Mouse (Mus musculus): ENCODE measurements around the gene Mdm1. TPM values are rescaled to one million over a fixed set of nuclear protein-coding genes. Genes with fewer than 3 reads are reported as not detected.

Mdm1 gene
- polyA plus RNA-seq, 1 experiment from 2014 or later: 56.7 TPM

GRCm38 (mm10) chr10:118130016-118130415 is 11.6 kb upstream of the Mdm1 start:
- H3K9me3 ChIP-seq: no peaks in the 10 kb centered on the region
- no peaks in the 10 kb centered on the region for H3K36me3 ChIP-seq (replicated peaks)
- H3K4me1 ChIP-seq: no peaks in the 10 kb centered on the region
- H3K4me3 ChIP-seq: no peak overlapping the region
- no peak for DNase-seq (ENCODE audit: low spot score)
- peaks cover 26% of the 10 kb centered on the region for H3K27me3 ChIP-seq (replicated peaks; ENCODE audit: low read depth, poor library complexity, severe bottlenecking)
- 52% methylated on average over 2 of the region's 2 CpGs for WGBS
- no peak overlapping the region for H3K27ac ChIP-seq (replicated peaks)

DNA sequence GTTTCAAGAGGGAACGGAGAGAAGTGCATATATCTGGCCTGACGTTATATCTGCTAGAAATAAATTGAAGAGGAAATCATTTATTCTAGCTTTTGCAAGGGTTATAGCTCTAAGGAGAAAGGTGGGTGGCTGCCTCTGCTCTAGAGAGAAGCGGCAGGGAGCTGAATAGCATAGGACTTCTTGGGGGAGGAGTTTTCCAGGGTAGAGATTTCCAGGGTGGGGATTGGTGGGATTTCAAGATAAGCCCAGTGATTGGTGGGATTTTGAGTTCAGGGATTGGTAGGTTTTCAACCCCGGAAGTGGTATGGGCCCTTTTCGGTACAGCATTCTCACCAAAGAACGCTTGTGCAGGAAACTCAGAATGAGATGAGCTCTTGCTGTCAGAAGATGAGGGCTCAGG is 8.6 kb upstream of the Mdm1 start:
- no peak for DNase-seq (ENCODE audit: low spot score)
- Histone ChIP-seq H3K4me3 (peak overlapping the region; percentile 32; the same call in 1 of the 2 replicates), H3K36me3 (replicated peaks) (no peaks in the 10 kb centered on the region), H3K27me3 (replicated peaks; ENCODE audit: low read depth, poor library complexity, severe bottlenecking) (peaks cover 30% of the 10 kb centered on the region), H3K9me3 (no peaks in the 10 kb centered on the region), H3K4me1 (no peaks in the 10 kb centered on the region), H3K27ac (replicated peaks) (no peak overlapping the region)
- 66% methylated on average over 6 of the region's 6 CpGs for WGBS

GRCm38 (mm10) chr10:118138508-118138907 is 3.1 kb upstream of the Mdm1 start:
- no peak for DNase-seq (ENCODE audit: low spot score)
- WGBS: 90% methylated on average over 11 of the region's 11 CpGs
- Histone ChIP-seq H3K9me3 (no peaks in the 10 kb centered on the region), H3K4me1 (peaks cover 11% of the 10 kb centered on the region), H3K27ac (replicated peaks) (no peak overlapping the region), H3K36me3 (replicated peaks) (peaks cover 4% of the 10 kb centered on the region), H3K4me3 (no peak overlapping the region), H3K27me3 (replicated peaks; ENCODE audit: low read depth, poor library complexity, severe bottlenecking) (0 out of 2 replicates have a peak, but pooled peaks cover 4% of the 10 kb centered on the region)

DNA sequence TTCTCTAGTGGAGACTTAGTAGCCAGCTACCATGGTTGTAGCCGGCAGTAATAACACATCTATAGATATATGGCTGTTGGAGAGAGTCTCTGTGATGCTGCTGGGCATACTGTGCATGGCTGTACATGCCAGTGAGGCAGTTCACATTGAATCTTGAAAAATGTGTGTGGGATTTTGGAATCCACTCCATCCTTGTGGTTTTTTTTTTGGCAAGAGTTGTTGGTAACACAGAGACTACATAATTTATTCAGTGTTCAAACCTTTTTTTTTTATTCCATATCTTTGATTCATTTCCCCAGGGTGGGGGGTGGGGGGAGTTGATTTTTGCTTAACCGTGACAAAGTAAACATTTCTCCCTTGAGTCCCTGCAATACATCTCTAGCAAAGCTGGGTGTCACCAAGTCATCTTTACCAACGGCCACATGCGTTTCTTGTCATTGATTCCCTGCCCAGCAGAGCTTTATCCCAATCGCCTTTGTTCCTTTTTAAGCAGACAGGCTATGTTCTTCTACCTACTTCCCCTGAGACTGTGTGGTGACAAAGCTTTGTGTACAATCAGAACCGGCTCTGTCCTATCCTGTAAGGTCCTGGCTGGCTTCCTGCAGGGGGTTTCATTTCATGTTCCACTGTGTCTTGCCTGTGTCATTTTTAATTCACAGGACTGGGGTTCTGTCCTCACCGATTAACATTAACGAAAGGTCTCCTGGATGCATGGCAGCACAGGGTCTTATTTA is 1.6 kb upstream of the Mdm1 start:
- no peaks in the 10 kb centered on the region for H3K9me3 ChIP-seq
- 85% methylated on average over 8 of the region's 8 CpGs for WGBS
- 0 out of 2 replicates have a peak, but pooled peaks cover 4% of the 10 kb centered on the region for H3K27me3 ChIP-seq (replicated peaks; ENCODE audit: low read depth, poor library complexity, severe bottlenecking)
- peaks cover 12% of the 10 kb centered on the region for H3K4me1 ChIP-seq
- H3K27ac ChIP-seq (replicated peaks): no peak overlapping the region
- H3K4me3 ChIP-seq: no peak overlapping the region
- peaks cover 18% of the 10 kb centered on the region for H3K36me3 ChIP-seq (replicated peaks)
- no peak for DNase-seq (ENCODE audit: low spot score)

DNA sequence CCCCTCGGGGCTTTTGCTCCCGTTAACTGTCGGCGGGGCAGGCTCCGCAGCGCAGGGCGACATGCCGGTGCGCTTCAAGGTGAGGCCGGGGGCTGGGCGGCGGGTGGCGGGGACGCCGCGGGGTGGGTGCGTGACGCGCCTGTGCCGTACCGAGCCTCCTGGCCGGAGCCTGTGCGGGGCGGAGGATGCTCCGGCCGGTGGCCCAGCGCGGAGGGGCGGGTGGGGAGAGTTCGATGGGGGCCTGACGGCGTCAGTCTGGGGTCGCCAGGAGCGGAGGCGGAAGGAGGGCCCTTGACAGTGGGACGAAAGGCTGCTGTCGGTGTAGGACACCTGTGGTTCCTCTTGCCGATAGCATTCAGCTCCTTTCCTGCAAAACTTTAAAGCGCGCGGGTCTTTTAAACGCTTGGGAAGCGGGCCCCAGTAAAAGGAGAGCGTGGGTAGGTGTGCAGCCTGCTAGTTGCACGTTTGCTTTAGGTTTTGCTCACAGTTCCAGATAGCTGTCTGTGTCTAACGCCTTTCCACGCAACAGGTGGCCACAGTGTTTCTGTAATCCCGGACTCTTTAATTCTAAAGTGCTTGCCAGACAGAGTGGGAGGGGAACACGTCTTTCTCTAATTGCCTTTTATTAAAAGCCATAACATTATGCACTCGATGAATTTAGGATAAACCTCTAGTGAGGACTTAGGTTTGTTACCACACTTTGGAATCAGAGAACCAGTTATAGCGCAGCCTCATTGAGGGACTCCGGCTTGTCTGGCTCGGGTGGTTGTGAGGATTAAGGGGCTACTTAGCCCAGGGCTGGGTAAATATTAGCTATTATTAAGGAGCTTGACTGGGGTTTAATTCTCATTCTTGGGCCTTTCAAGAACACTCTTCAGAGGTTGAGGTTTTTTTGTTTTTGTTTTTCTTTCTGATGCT is 532 bp downstream of the Mdm1 start:
- no peaks in the 10 kb centered on the region for H3K9me3 ChIP-seq
- peaks cover 17% of the 10 kb centered on the region for H3K4me1 ChIP-seq
- peak overlapping the region; percentile 89 for H3K27ac ChIP-seq (replicated peaks)
- peak overlapping the region; percentile 94 for H3K4me3 ChIP-seq
- no peaks in the 10 kb centered on the region for H3K27me3 ChIP-seq (replicated peaks; ENCODE audit: low read depth, poor library complexity, severe bottlenecking)
- H3K36me3 ChIP-seq (replicated peaks): peaks cover 39% of the 10 kb centered on the region
- DNase-seq (ENCODE audit: low spot score): no peak
- WGBS: 2% methylated on average over 53 of the region's 53 CpGs

GRCm38 (mm10) chr10:118149381-118149780 is 7.8 kb downstream of the Mdm1 start:
- 84% methylated on average over 5 of the region's 5 CpGs for WGBS
- H3K27ac ChIP-seq (replicated peaks): no peak overlapping the region
- H3K36me3 ChIP-seq (replicated peaks): peaks cover 87% of the 10 kb centered on the region
- H3K4me1 ChIP-seq: 0 out of 2 replicates have a peak, but pooled peaks cover 4% of the 10 kb centered on the region
- no peaks in the 10 kb centered on the region for H3K9me3 ChIP-seq
- no peak overlapping the region for H3K4me3 ChIP-seq
- no peak for DNase-seq (ENCODE audit: low spot score)
- H3K27me3 ChIP-seq (replicated peaks; ENCODE audit: low read depth, poor library complexity, severe bottlenecking): no peaks in the 10 kb centered on the region

- no peak overlapping the region for H3K4me3 ChIP-seq
- 85% methylated on average over 9 of the region's 9 CpGs for WGBS
- no peaks in the 10 kb centered on the region for H3K9me3 ChIP-seq
- H3K36me3 ChIP-seq (replicated peaks): peaks cover 86% of the 10 kb centered on the region
- H3K4me1 ChIP-seq: no peaks in the 10 kb centered on the region
- no peaks in the 10 kb centered on the region for H3K27me3 ChIP-seq (replicated peaks; ENCODE audit: low read depth, poor library complexity, severe bottlenecking)
- no peak for DNase-seq (ENCODE audit: low spot score)
- no peak overlapping the region for H3K27ac ChIP-seq (replicated peaks)
Measured at GRCm38 (mm10) chr10:118150866-118151265, 9.3 kb downstream of the Mdm1 start.

- H3K4me3 ChIP-seq: no peak overlapping the region
- no peaks in the 10 kb centered on the region; the same call in 1 of the 2 replicates for H3K9me3 ChIP-seq
- peaks cover 83% of the 10 kb centered on the region for H3K36me3 ChIP-seq (replicated peaks)
- DNase-seq (ENCODE audit: low spot score): no peak
- H3K27ac ChIP-seq (replicated peaks): no peak overlapping the region
- no peaks in the 10 kb centered on the region for H3K4me1 ChIP-seq
- no peaks in the 10 kb centered on the region for H3K27me3 ChIP-seq (replicated peaks; ENCODE audit: low read depth, poor library complexity, severe bottlenecking)
Measured at GRCm38 (mm10) chr10:118155932-118156331, 14.3 kb downstream of the Mdm1 start.

DNA sequence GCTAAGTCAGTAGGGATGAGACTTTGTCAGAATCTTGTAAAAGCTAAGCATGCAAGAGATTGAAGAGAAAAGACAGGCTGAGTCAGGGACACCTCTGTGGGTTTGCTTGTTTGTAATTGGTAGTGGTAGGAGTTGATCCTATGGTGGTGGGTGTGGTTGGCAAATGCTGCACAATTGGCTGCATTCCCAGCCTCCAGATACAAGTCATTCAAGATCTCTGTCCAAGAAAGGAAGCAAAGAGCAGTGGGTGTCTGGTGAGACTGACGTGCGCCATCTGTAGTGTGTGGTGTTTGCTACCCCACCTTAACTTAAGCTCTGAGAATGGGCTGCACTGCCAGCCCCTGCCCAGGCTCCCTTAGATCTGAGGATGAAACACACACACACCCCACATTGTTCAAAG is 19.5 kb downstream of the Mdm1 start:
- peaks cover 92% of the 10 kb centered on the region for H3K36me3 ChIP-seq (replicated peaks)

GRCm38 (mm10) chr10:118169212-118169611 is 27.6 kb downstream of the Mdm1 start:
- DNase-seq (ENCODE audit: low spot score): no peak
- WGBS: 62% methylated on average over 12 of the region's 12 CpGs
- peaks cover 54% of the 10 kb centered on the region for H3K36me3 ChIP-seq (replicated peaks)

More for the DNA sequence above, 19.5 kb downstream of the Mdm1 start:
- Histone ChIP-seq H3K27me3 (replicated peaks; ENCODE audit: low read depth, poor library complexity, severe bottlenecking) (no peaks in the 10 kb centered on the region), H3K4me3 (no peak overlapping the region), H3K9me3 (no peaks in the 10 kb centered on the region; the same call in 1 of the 2 replicates), H3K4me1 (no peaks in the 10 kb centered on the region), H3K27ac (replicated peaks) (no peak overlapping the region)
- DNase-seq (ENCODE audit: low spot score): no peak
- WGBS: 97% methylated on average over 2 of the region's 2 CpGs

GRCm38 (mm10) chr10:118172416-118172815 is 30.8 kb downstream of the Mdm1 start:
- H3K27ac ChIP-seq (replicated peaks): no peak overlapping the region
- WGBS: 73% methylated on average over 8 of the region's 8 CpGs
- peaks cover 22% of the 10 kb centered on the region for H3K36me3 ChIP-seq (replicated peaks)
- H3K4me1 ChIP-seq: peaks cover 5% of the 10 kb centered on the region; the same call in 1 of the 2 replicates
- DNase-seq (ENCODE audit: low spot score): peak; percentile 17
- H3K4me3 ChIP-seq: no peak overlapping the region
- no peaks in the 10 kb centered on the region for H3K27me3 ChIP-seq (replicated peaks; ENCODE audit: low read depth, poor library complexity, severe bottlenecking)
- H3K9me3 ChIP-seq: no peaks in the 10 kb centered on the region

More at GRCm38 (mm10) chr10:118169212-118169611, 27.6 kb downstream of the Mdm1 start:
- H3K4me3 ChIP-seq: no peak overlapping the region
- no peak overlapping the region for H3K27ac ChIP-seq (replicated peaks)
- no peaks in the 10 kb centered on the region for H3K27me3 ChIP-seq (replicated peaks; ENCODE audit: low read depth, poor library complexity, severe bottlenecking)
- H3K4me1 ChIP-seq: peaks cover 5% of the 10 kb centered on the region; the same call in 1 of the 2 replicates
- no peaks in the 10 kb centered on the region for H3K9me3 ChIP-seq

DNA sequence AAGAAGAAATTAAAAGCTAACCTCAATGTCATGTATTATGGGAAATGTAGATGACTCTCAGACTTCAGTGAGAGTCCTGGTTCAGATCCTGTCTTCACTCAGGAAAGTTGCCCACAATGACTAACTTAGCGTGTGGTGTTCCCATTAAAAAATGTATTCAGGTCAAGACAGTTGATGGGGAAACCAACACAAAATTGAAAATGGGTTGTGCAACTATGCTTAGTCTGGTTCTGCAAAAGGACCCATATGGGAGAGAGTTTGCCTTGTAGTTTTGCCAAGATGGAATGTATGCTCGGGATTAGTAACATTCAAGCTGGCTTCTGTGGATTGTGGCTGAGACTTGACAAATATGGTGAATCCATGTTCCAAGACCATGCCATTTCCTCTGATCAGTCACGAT is 31.3 kb downstream of the Mdm1 start:
- WGBS: 95% methylated on average over 3 of the region's 3 CpGs

More for the DNA sequence above, 31.3 kb downstream of the Mdm1 start:
- Histone ChIP-seq H3K36me3 (replicated peaks) (peaks cover 18% of the 10 kb centered on the region), H3K9me3 (no peaks in the 10 kb centered on the region), H3K27ac (replicated peaks) (no peak overlapping the region), H3K4me1 (peaks cover 5% of the 10 kb centered on the region; the same call in 1 of the 2 replicates), H3K4me3 (no peak overlapping the region), H3K27me3 (replicated peaks; ENCODE audit: low read depth, poor library complexity, severe bottlenecking) (no peaks in the 10 kb centered on the region)
- no peak for DNase-seq (ENCODE audit: low spot score)
